16 mouse cellular contexts compared by ENCODE assay signal in genomic region chr7:117264341-117264740, GRCm38 (mm10).
"Had no signal": no experiment of that assay in that cellular context is flagged by ENCODE, and none has a peak within 500 bp of the region (broad histone marks: within the 10 kb centered on the region; RNA-seq: fewer than 3 reads in every experiment).

No protein-coding gene starts in this region.

- H3K4me3 ChIP-seq: liver, embryonic 13.5 days; liver, embryonic 15.5 days; megakaryocyte, embryonic 14.5 days; midbrain, embryonic 13.5 days; midbrain, embryonic 15.5 days; neural tube, embryonic 12.5 days had no signal

- H3K4me2 ChIP-seq: liver, embryonic 11.5 days; liver, embryonic 13.5 days; liver, embryonic 15.5 days; lung, embryonic 14.5 days; midbrain, embryonic 11.5 days; midbrain, embryonic 13.5 days; midbrain, embryonic 15.5 days; neural tube, embryonic 12.5 days had no signal

- H3K9me3 ChIP-seq: liver, embryonic 13.5 days; liver, embryonic 15.5 days; megakaryocyte, embryonic 14.5 days; midbrain, embryonic 13.5 days; midbrain, embryonic 15.5 days; neural tube, embryonic 12.5 days had no signal

- H3K9ac ChIP-seq: liver, embryonic 13.5 days; liver, embryonic 15.5 days; liver, postnatal 0 days; lung, embryonic 14.5 days; midbrain, embryonic 13.5 days; midbrain, embryonic 15.5 days; neural tube, embryonic 12.5 days had no signal

- H3K27me3 ChIP-seq: liver, embryonic 13.5 days; megakaryocyte, embryonic 14.5 days; midbrain, embryonic 13.5 days; midbrain, embryonic 15.5 days; neural tube, embryonic 12.5 days had no signal

- DNase-seq: liver, embryonic 13.5 days; liver, postnatal 0 days; lung, embryonic 14.5 days; lung, postnatal 10 days; right cerebral cortex, postnatal 14 days; thymus, adult 18-20 months; thymus, postnatal 14 days; thymus, postnatal 36 days had no signal

- H3K27ac ChIP-seq: liver, embryonic 13.5 days; liver, embryonic 15.5 days; macrophage; midbrain, embryonic 13.5 days; midbrain, embryonic 15.5 days; neural tube, embryonic 12.5 days had no signal

- H3K4me1 ChIP-seq: liver, embryonic 13.5 days; liver, embryonic 15.5 days; megakaryocyte, embryonic 14.5 days; neural tube, embryonic 12.5 days had no signal

- ATAC-seq: liver, postnatal 0 days; midbrain, embryonic 13.5 days; midbrain, embryonic 15.5 days had no signal

- H3K36me3 ChIP-seq: liver, embryonic 13.5 days; liver, embryonic 15.5 days; midbrain, embryonic 13.5 days; midbrain, embryonic 15.5 days; neural tube, embryonic 12.5 days had no signal
